Comparison of ENCODE assay signal across 22 mouse cellular contexts in genomic region chr16:92958146-92958545, GRCm38 (mm10).
DNase-seq lines count a peak whose midpoint lies in the region; ATAC-seq and TF ChIP-seq lines count a peak whose summit lies in the region.
"Had no signal": no experiment of that assay in that cellular context is flagged by ENCODE, and none has a peak within 500 bp of the region (broad histone marks: within the 10 kb centered on the region; RNA-seq: fewer than 3 reads in every experiment).

No protein-coding gene starts in this region.

- peaks cover 25% of the 10 kb centered on the region for H3K4me1 ChIP-seq in heart, embryonic 10.5 days
- H3K4me1 ChIP-seq in heart, embryonic 12.5 days (replicated peaks): peaks cover 24% of the 10 kb centered on the region
- H3K4me1 ChIP-seq: hindbrain, embryonic 15.5 days; liver, embryonic 13.5 days had no signal

- no peaks in the 10 kb centered on the region for H3K9me3 ChIP-seq in heart, embryonic 10.5 days
- no peaks in the 10 kb centered on the region for H3K9me3 ChIP-seq in heart, embryonic 12.5 days (replicated peaks)
- H3K9me3 ChIP-seq: embryonic facial prominence, embryonic 15.5 days; hindbrain, embryonic 15.5 days; intestine, embryonic 15.5 days; liver, embryonic 13.5 days; midbrain, embryonic 12.5 days had no signal

- no peak for TF ChIP-seq POLR2A in myocyte (IDR thresholded peaks at IDR 0.05; ENCODE audit: insufficient read length, low read depth)

- H3K79me2 ChIP-seq in myocyte (ENCODE audit: control insufficient read depth, insufficient read depth): no peaks in the 10 kb centered on the region

- no peak overlapping the region for H3ac ChIP-seq in myocyte (ENCODE audit: control insufficient read depth, insufficient read length)

- H3K9ac ChIP-seq in heart, embryonic 12.5 days: no peak overlapping the region
- H3K9ac ChIP-seq: embryonic facial prominence, embryonic 15.5 days; hindbrain, embryonic 15.5 days; intestine, embryonic 15.5 days; liver, embryonic 13.5 days; midbrain, embryonic 12.5 days had no signal

- ATAC-seq in heart, embryonic 12.5 days (ENCODE audit: insufficient number of reproducible peaks, low FRiP score): no peak
- no peak for ATAC-seq in megakaryocyte, adult 5-6 weeks (ENCODE audit: poor library complexity, severe bottlenecking)
- ATAC-seq: forebrain, embryonic 14.5 days; intestine, embryonic 15.5 days had no signal

- DNase-seq in adrenal gland, adult 2 months: peak; percentile 55
- no peak for DNase-seq in adrenal gland, postnatal 4 days (ENCODE audit: low spot score in 2 of 2)
- peak; percentile 42 for DNase-seq in heart, embryonic 10.5 days (ENCODE audit: low spot score)
- DNase-seq in kidney, postnatal 25 days: peak; percentile 14 to 49
- no peak for DNase-seq in kidney, adult 11 months
- DNase-seq: cerebellum, adult 11 months; cerebellum, adult 9-11 months; layer of hippocampus, adult 9-11 months; liver, embryonic 13.5 days; lung, adult 2 months; lung, postnatal 14 days; retina, postnatal 1 day; thymus, adult 2 months; thymus, postnatal 4 days had no signal

- 81% methylated on average over 6 of the region's 6 CpGs for WGBS in heart, embryonic 10.5 days
- WGBS in heart, embryonic 12.5 days: 77% methylated on average over 6 of the region's 6 CpGs

- no peak overlapping the region for H3K4me2 ChIP-seq in heart, embryonic 12.5 days
- H3K4me2 ChIP-seq in myocyte (ENCODE audit: low read depth): no peak overlapping the region
- H3K4me2 ChIP-seq: embryonic facial prominence, embryonic 15.5 days; hindbrain, embryonic 15.5 days; intestine, embryonic 15.5 days; liver, embryonic 13.5 days; midbrain, embryonic 12.5 days had no signal

- H3K4me3 ChIP-seq in heart, embryonic 10.5 days: no peak overlapping the region
- H3K4me3 ChIP-seq in heart, embryonic 12.5 days: no peak overlapping the region
- H3K4me3 ChIP-seq in myocyte: no peak overlapping the region
- H3K4me3 ChIP-seq: embryonic facial prominence, embryonic 15.5 days; hindbrain, embryonic 15.5 days; intestine, embryonic 15.5 days; liver, embryonic 13.5 days; midbrain, embryonic 12.5 days had no signal

- H3K36me3 ChIP-seq in heart, embryonic 10.5 days: no peaks in the 10 kb centered on the region
- no peaks in the 10 kb centered on the region for H3K36me3 ChIP-seq in heart, embryonic 12.5 days
- H3K36me3 ChIP-seq in myocyte (ENCODE audit: control insufficient read depth, insufficient read depth): no peaks in the 10 kb centered on the region
- H3K36me3 ChIP-seq: embryonic facial prominence, embryonic 15.5 days; hindbrain, embryonic 15.5 days; intestine, embryonic 15.5 days; liver, embryonic 13.5 days; midbrain, embryonic 12.5 days had no signal

- peaks cover 35% of the 10 kb centered on the region; the same call in 1 of the 2 replicates for H3K27me3 ChIP-seq in heart, embryonic 10.5 days (ENCODE audit: insufficient read depth, poor library complexity, severe bottlenecking)
- peaks cover 50% of the 10 kb centered on the region for H3K27me3 ChIP-seq in heart, embryonic 12.5 days (replicated peaks)
- no peaks in the 10 kb centered on the region for H3K27me3 ChIP-seq in myocyte (ENCODE audit: control insufficient read depth, insufficient read depth, insufficient read length)
- H3K27me3 ChIP-seq: embryonic facial prominence, embryonic 15.5 days; hindbrain, embryonic 15.5 days; intestine, embryonic 15.5 days; liver, embryonic 13.5 days; midbrain, embryonic 12.5 days had no signal

- H3K27ac ChIP-seq in heart, embryonic 10.5 days: no peak overlapping the region
- H3K27ac ChIP-seq in heart, embryonic 12.5 days (ENCODE audit: poor library complexity, severe bottlenecking): no peak overlapping the region
- H3K27ac ChIP-seq: embryonic facial prominence, embryonic 15.5 days; hindbrain, embryonic 15.5 days; intestine, embryonic 15.5 days; liver, embryonic 13.5 days; midbrain, embryonic 12.5 days had no signal

TF ChIP-seq in myocyte, 11 proteins besides CTCF, POLR2A, EP300 and RAD21:
- TF ChIP-seq E2F4 (IDR thresholded peaks at IDR 0.05; ENCODE audit: insufficient read depth): no peak
- no peak for TF ChIP-seq POLR2AphosphoS2 (IDR thresholded peaks at IDR 0.05; ENCODE audit: insufficient read length, low read depth)
- TF ChIP-seq MYOD1 (IDR thresholded peaks at IDR 0.05; ENCODE audit: control insufficient read depth in 1 of 3, insufficient read length in 2 of 3, low read depth in 2 of 3): peak in 2 of 3 experiments; percentile 53 to 76
- TF ChIP-seq MYOG (IDR thresholded peaks at IDR 0.05; ENCODE audit: control insufficient read depth in 1 of 3, insufficient read depth in 1 of 3, insufficient read length in 2 of 3, low read depth in 2 of 3): peak in 2 of 3 experiments; percentile 31 to 72

Comparison
In these comparisons a context has a peak if more than half of its experiments do, and no peak if none do; other contexts are left out.
1. DNase-seq: peak in adrenal gland, adult 2 months (single experiment), heart, embryonic 10.5 days (single experiment) and kidney, postnatal 25 days (2 of 2); none in adrenal gland, postnatal 4 days (0 of 2) and kidney, adult 11 months (single experiment).